Mouse (Mus musculus): ENCODE data around the gene Rab40b. TPM values are rescaled to one million over a fixed set of nuclear protein-coding genes. Genes with fewer than 3 reads are reported as not detected.

The Rab40b gene
- total RNA-seq, 2 experiments from 2014 or later, result 1.0 to 1.6 TPM

Small RNA genes lying within 50 kb of the gene (microRNA-seq; reads per million reads assigned to microRNA genes)
- gene Mir7236 (ENCODE audit: borderline number of aligned reads in 2 of 2), result 0 reads per million in 2 experiments

Other genes with a start within 250 kb of the Rab40b start
- not detected for gene Tex19.1, start 242.1 kb downstream of the Rab40b start, total RNA-seq (2021)
- gene Uts2r, start 228.0 kb downstream of the Rab40b start, total RNA-seq (2021), result under 1 TPM; 0.44 to 0.54 TPM
- gene Hexdc, start 183.8 kb downstream of the Rab40b start, total RNA-seq (2021), result 10 to 100 TPM in 1 of 2 experiments, 1 to 10 TPM in 1; 9.2 to 10.5 TPM
- gene Ogfod3, start 183.5 kb downstream of the Rab40b start, total RNA-seq (2021), result 10 to 100 TPM; 14.7 to 19.1 TPM
- 10 to 100 TPM in 1 of 2 experiments, 1 to 10 TPM in 1; 7.5 to 10.9 TPM for gene Cybc1, start 158.9 kb downstream of the Rab40b start, total RNA-seq (2021)
- gene Narf, start 151.0 kb downstream of the Rab40b start, total RNA-seq (2021), result 100 to 1,000 TPM in 1 of 2 experiments, 10 to 100 TPM in 1; 97.1 to 105 TPM
- 10 to 100 TPM; 16.5 to 17.2 TPM for gene Foxk2, start 128.3 kb downstream of the Rab40b start, total RNA-seq (2021)
- gene Wdr45b, start 33.8 kb downstream of the Rab40b start, total RNA-seq (2021), result 10 to 100 TPM; 34.7 to 36.3 TPM
- gene Fn3krp, start 33.1 kb upstream of the Rab40b start, total RNA-seq (2021), result 1 to 10 TPM; 7.3 to 7.4 TPM
- 10 to 100 TPM; 26.9 to 27.6 TPM for gene Fn3k, start 46.7 kb upstream of the Rab40b start, total RNA-seq (2021)
- gene Tbcd, start 63.7 kb upstream of the Rab40b start, total RNA-seq (2021), result 10 to 100 TPM; 11.0 to 11.6 TPM
- gene Zfp750, start 131.1 kb upstream of the Rab40b start, total RNA-seq (2021), result not detected

All from heart, postnatal 36 days (tissue).